Mouse (Mus musculus) embryonic facial prominence, embryonic 10.5 days (tissue): ENCODE measurements at regions not wholly inside any gene's neighbourhood (a gene's known extent, or its start where the extent isn't known, plus 50 kb on each side); places are given as distances from the start of the nearest gene placed in this dataset.
A peak's percentile ranks its signal among the peaks of the same experiment; 100 is the strongest.

Source experiments
- DNase-seq: peaks from one replicate; pipeline ENCODE4 v3.0.0-alpha.2; 2017; ENCODE audit warnings: low spot score
- H3K27ac ChIP-seq: fragments of 300-500 bp; sonication (generic); replicated peaks from 2 replicates; pipeline ENCODE4 v1.5.1; 2016; ENCODE audit warnings: mild to moderate bottlenecking
- H3K27me3 ChIP-seq: fragments of 300-500 bp; sonication (generic); replicated peaks from 2 replicates; pipeline ENCODE4 v1.6.1; 2016; ENCODE audit warnings: low read depth, mild to moderate bottlenecking; ENCODE audit not compliant: poor library complexity, severe bottlenecking
- H3K36me3 ChIP-seq: fragments of 300-500 bp; sonication (generic); replicated peaks from 2 replicates; pipeline ENCODE4 v1.6.1; 2016; ENCODE audit warnings: mild to moderate bottlenecking, moderate library complexity
- H3K4me1 ChIP-seq: fragments of 300-500 bp; sonication (generic); 2 replicates; pipeline ENCODE4 v1.6.1; 2016
- H3K4me3 ChIP-seq: fragments of 300-500 bp; sonication (generic); 2 replicates; pipeline ENCODE4 v1.5.1; 2016; ENCODE audit warnings: mild to moderate bottlenecking, moderate library complexity
- H3K9me3 ChIP-seq: fragments of 300-500 bp; sonication (generic); 2 replicates; pipeline ENCODE4 v1.6.1; 2016; ENCODE audit warnings: mild to moderate bottlenecking
- WGBS: fragments of 180-500 bp; shearing (Covaris S2); methylation state at CpG from one replicate; pipeline ENCODE4 v1.1.7; 2016; 5-methylcytosine and 5-hydroxymethylcytosine counted together

GRCm38 (mm10) chr4:35372528-35373212, 146.7 kb upstream of the C9orf72 start:
- Histone ChIP-seq H3K27ac (no peak overlapping the region), H3K9me3 (peaks cover 6% of the 10 kb centered on the region), H3K4me1 (peaks cover 13% of the 10 kb centered on the region), H3K36me3 (no peaks in the 10 kb centered on the region), H3K27me3 (no peaks in the 10 kb centered on the region), H3K4me3 (no peak overlapping the region)
- peak; percentile 85 for DNase-seq
- WGBS = 34% methylated on average over 8 of the region's 8 CpGs

GRCm38 (mm10) chr4:35364161-35364560, 138.2 kb upstream of the C9orf72 start:
- H3K4me1 ChIP-seq = no peaks in the 10 kb centered on the region
- no peak overlapping the region for H3K4me3 ChIP-seq
- no peaks in the 10 kb centered on the region for H3K9me3 ChIP-seq
- WGBS = 76% methylated on average over 7 of the region's 7 CpGs
- DNase-seq = no peak
- no peaks in the 10 kb centered on the region for H3K36me3 ChIP-seq
- no peak overlapping the region for H3K27ac ChIP-seq
- H3K27me3 ChIP-seq = no peaks in the 10 kb centered on the region

GRCm38 (mm10) chr4:35362176-35362575, 136.2 kb upstream of the C9orf72 start:
- no peaks in the 10 kb centered on the region for H3K9me3 ChIP-seq
- no peaks in the 10 kb centered on the region; the same call in 1 of the 2 replicates for H3K27me3 ChIP-seq
- H3K36me3 ChIP-seq = no peaks in the 10 kb centered on the region
- H3K4me3 ChIP-seq = no peak overlapping the region
- H3K4me1 ChIP-seq = no peaks in the 10 kb centered on the region
- no peak for DNase-seq
- WGBS = 74% methylated on average over 3 of the region's 3 CpGs
- H3K27ac ChIP-seq = no peak overlapping the region

GRCm38 (mm10) chr4:35359376-35359775, 133.4 kb upstream of the C9orf72 start:
- H3K9me3 ChIP-seq = no peaks in the 10 kb centered on the region

GRCm38 (mm10) chr4:35356904-35357563, 131.1 kb upstream of the C9orf72 start:
- peaks cover 15% of the 10 kb centered on the region; the same call in 1 of the 2 replicates for H3K4me1 ChIP-seq
- no peaks in the 10 kb centered on the region; the same call in 1 of the 2 replicates for H3K27me3 ChIP-seq
- H3K27ac ChIP-seq = no peak overlapping the region
- no peak for DNase-seq
- no peaks in the 10 kb centered on the region for H3K36me3 ChIP-seq
- H3K4me3 ChIP-seq = no peak overlapping the region
- H3K9me3 ChIP-seq = no peaks in the 10 kb centered on the region
- 88% methylated on average over 12 of the region's 12 CpGs for WGBS

More at GRCm38 (mm10) chr4:35359376-35359775, 133.4 kb upstream of the C9orf72 start:
- no peaks in the 10 kb centered on the region for H3K36me3 ChIP-seq
- H3K4me1 ChIP-seq = peaks cover 5% of the 10 kb centered on the region; the same call in 1 of the 2 replicates
- H3K27me3 ChIP-seq = no peaks in the 10 kb centered on the region; the same call in 1 of the 2 replicates
- WGBS = 87% methylated on average over 3 of the region's 3 CpGs
- no peak overlapping the region for H3K27ac ChIP-seq
- H3K4me3 ChIP-seq = no peak overlapping the region
- DNase-seq = no peak

GRCm38 (mm10) chr4:35356051-35356450, 130.1 kb upstream of the C9orf72 start:
- no peaks in the 10 kb centered on the region for H3K9me3 ChIP-seq
- H3K4me3 ChIP-seq = no peak overlapping the region
- no peaks in the 10 kb centered on the region; the same call in 1 of the 2 replicates for H3K27me3 ChIP-seq
- WGBS = 82% methylated on average over 6 of the region's 6 CpGs
- H3K36me3 ChIP-seq = no peaks in the 10 kb centered on the region
- no peak overlapping the region for H3K27ac ChIP-seq
- H3K4me1 ChIP-seq = peaks cover 15% of the 10 kb centered on the region; the same call in 1 of the 2 replicates
- DNase-seq = no peak

- WGBS = 53% methylated on average over 14 of the region's 14 CpGs
- Histone ChIP-seq H3K36me3 (no peaks in the 10 kb centered on the region), H3K4me1 (peaks cover 15% of the 10 kb centered on the region; the same call in 1 of the 2 replicates), H3K27ac (no peak overlapping the region), H3K4me3 (no peak overlapping the region), H3K9me3 (no peaks in the 10 kb centered on the region), H3K27me3 (no peaks in the 10 kb centered on the region; the same call in 1 of the 2 replicates)
- peak; percentile 74 for DNase-seq
Observed at GRCm38 (mm10) chr4:35354046-35354445, 128.1 kb upstream of the C9orf72 start.

- no peaks in the 10 kb centered on the region; the same call in 1 of the 2 replicates for H3K27me3 ChIP-seq
- WGBS = 72% methylated on average over 1 of the region's 1 CpGs
- DNase-seq = no peak
- no peaks in the 10 kb centered on the region for H3K9me3 ChIP-seq
- peaks cover 15% of the 10 kb centered on the region; the same call in 1 of the 2 replicates for H3K4me1 ChIP-seq
- H3K36me3 ChIP-seq = no peaks in the 10 kb centered on the region
- no peak overlapping the region for H3K27ac ChIP-seq
- no peak overlapping the region for H3K4me3 ChIP-seq
Observed at GRCm38 (mm10) chr4:35352606-35353005, 126.6 kb upstream of the C9orf72 start.

- no peaks in the 10 kb centered on the region for H3K27me3 ChIP-seq
- no peaks in the 10 kb centered on the region for H3K36me3 ChIP-seq
- no peak for DNase-seq
- no peak overlapping the region for H3K27ac ChIP-seq
- WGBS = 75% methylated on average over 3 of the region's 3 CpGs
- no peaks in the 10 kb centered on the region for H3K9me3 ChIP-seq
- peaks cover 15% of the 10 kb centered on the region; the same call in 1 of the 2 replicates for H3K4me1 ChIP-seq
- H3K4me3 ChIP-seq = no peak overlapping the region
Observed at GRCm38 (mm10) chr4:35350465-35350864, 124.5 kb upstream of the C9orf72 start.

GRCm38 (mm10) chr4:35347609-35348008, 121.6 kb upstream of the C9orf72 start:
- H3K4me1 ChIP-seq = no peaks in the 10 kb centered on the region
- no peak overlapping the region for H3K4me3 ChIP-seq
- no peaks in the 10 kb centered on the region for H3K27me3 ChIP-seq
- DNase-seq = no peak
- H3K9me3 ChIP-seq = no peaks in the 10 kb centered on the region
- H3K27ac ChIP-seq = no peak overlapping the region
- WGBS = 87% methylated on average over 3 of the region's 3 CpGs
- H3K36me3 ChIP-seq = no peaks in the 10 kb centered on the region

GRCm38 (mm10) chr4:35343751-35344150, 117.8 kb upstream of the C9orf72 start:
- DNase-seq = no peak
- Histone ChIP-seq H3K36me3 (no peaks in the 10 kb centered on the region), H3K9me3 (0 out of 2 replicates have a peak, but pooled peaks cover 7% of the 10 kb centered on the region), H3K27me3 (no peaks in the 10 kb centered on the region), H3K4me3 (no peak overlapping the region), H3K27ac (no peak overlapping the region), H3K4me1 (no peaks in the 10 kb centered on the region)
- WGBS = 87% methylated on average over 1 of the region's 1 CpGs

- Histone ChIP-seq H3K36me3 (no peaks in the 10 kb centered on the region), H3K27ac (no peak overlapping the region), H3K4me1 (no peaks in the 10 kb centered on the region), H3K9me3 (no peaks in the 10 kb centered on the region), H3K4me3 (no peak overlapping the region), H3K27me3 (no peaks in the 10 kb centered on the region)
- DNase-seq = no peak
- WGBS = 91% methylated on average over 1 of the region's 1 CpGs
Observed at GRCm38 (mm10) chr4:35331161-35331560, 105.2 kb upstream of the C9orf72 start.

GRCm38 (mm10) chr4:35325300-35325699, 99.3 kb upstream of the C9orf72 start:
- no peak for DNase-seq
- H3K36me3 ChIP-seq = no peaks in the 10 kb centered on the region
- H3K27ac ChIP-seq = no peak overlapping the region
- no peak overlapping the region for H3K4me3 ChIP-seq
- H3K4me1 ChIP-seq = no peaks in the 10 kb centered on the region
- H3K27me3 ChIP-seq = no peaks in the 10 kb centered on the region
- no peaks in the 10 kb centered on the region for H3K9me3 ChIP-seq
